Mouse (Mus musculus) liver, postnatal 0 days (tissue): ENCODE data around the gene Apoc2. TPM values are rescaled to one million over a fixed set of nuclear protein-coding genes. Genes with fewer than 3 reads are reported as not detected.

Experiments
- ATAC-seq: fragments of 200-750 bp; cut with Nextera tagmentation; 2 replicates; pipeline ENCODE4 v1.8.0; 2017; ENCODE audit warnings: mild to moderate bottlenecking, moderate library complexity
- DNase-seq: peaks from one replicate; pipeline ENCODE4 v3.0.0-alpha.2; 2016
- H3K27ac ChIP-seq: fragments of 300-500 bp; sonication (generic); 2 replicates; pipeline ENCODE4 v1.5.1; 2014; ENCODE audit warnings: antibody characterized with exemption, moderate library complexity, mild to moderate bottlenecking, low read depth
- H3K27me3 ChIP-seq: fragments of 300-500 bp; sonication (generic); 2 replicates; pipeline ENCODE4 v1.6.1; 2014; ENCODE audit warnings: low read length, control low read depth, mixed read lengths; ENCODE audit not compliant: insufficient read depth
- H3K36me3 ChIP-seq: fragments of 300-500 bp; sonication (generic); replicated peaks from 2 replicates; pipeline ENCODE4 v1.6.1; 2014; ENCODE audit warnings: mild to moderate bottlenecking, control low read depth, low read length, moderate library complexity, mixed read lengths; ENCODE audit not compliant: insufficient read depth
- H3K4me1 ChIP-seq: fragments of 300-500 bp; sonication (generic); 2 replicates; pipeline ENCODE4 v1.6.1; 2014; ENCODE audit warnings: antibody characterized with exemption, mild to moderate bottlenecking, control low read depth; ENCODE audit not compliant: insufficient read depth
- H3K4me2 ChIP-seq: fragments of 300-500 bp; sonication (generic); 2 replicates; pipeline ENCODE4 v1.6.1; 2014; ENCODE audit warnings: low read depth, mild to moderate bottlenecking, low read length, moderate library complexity, mixed read lengths
- H3K4me3 ChIP-seq: fragments of 300-500 bp; sonication (generic); 2 replicates; pipeline ENCODE4 v1.5.1; 2014; ENCODE audit warnings: low read depth, low read length
- H3K9ac ChIP-seq: fragments of 300-500 bp; sonication (generic); replicated peaks from 2 replicates; pipeline ENCODE4 v1.6.1; 2014; ENCODE audit warnings: mild to moderate bottlenecking, moderate library complexity
- H3K9me3 ChIP-seq: fragments of 300-500 bp; sonication (generic); 2 replicates; pipeline ENCODE4 v1.6.1; 2016; ENCODE audit warnings: mild to moderate bottlenecking, control low read depth, low read length, mixed read lengths
- CTCF ChIP-seq: sonication (generic); IDR thresholded peaks from 2 replicates; pipeline ENCODE4 v1.5.1; 2016; ENCODE audit warnings: antibody characterized with exemption, low read depth
- EP300 ChIP-seq: IDR thresholded peaks from 2 replicates; pipeline ENCODE4 v1.6.1; 2016; ENCODE audit warnings: antibody characterized with exemption, low read depth, mild to moderate bottlenecking
- WGBS: fragments of 180-500 bp; shearing (Covaris S2); extraction: QIAGEN DNeasy Blood & Tissue Kit; methylation state at CpG from one replicate; pipeline ENCODE4 v1.1.7; 2014; ENCODE audit not compliant: insufficient replicate concordance; 5-methylcytosine and 5-hydroxymethylcytosine counted together
- polyA plus RNA-seq: library from polyadenylated mRNA; unstranded; fragments of >200 nt; fragmentation: Nextera tagmentation; extraction: Ambion mirVana; gene quantifications from 2 replicates; pipeline ENCODE4 v1.2.1, GENCODE M21; 2015

The Apoc2 gene
- polyA plus RNA-seq, 1 experiment from 2014 or later: 3,070 TPM

DNA sequence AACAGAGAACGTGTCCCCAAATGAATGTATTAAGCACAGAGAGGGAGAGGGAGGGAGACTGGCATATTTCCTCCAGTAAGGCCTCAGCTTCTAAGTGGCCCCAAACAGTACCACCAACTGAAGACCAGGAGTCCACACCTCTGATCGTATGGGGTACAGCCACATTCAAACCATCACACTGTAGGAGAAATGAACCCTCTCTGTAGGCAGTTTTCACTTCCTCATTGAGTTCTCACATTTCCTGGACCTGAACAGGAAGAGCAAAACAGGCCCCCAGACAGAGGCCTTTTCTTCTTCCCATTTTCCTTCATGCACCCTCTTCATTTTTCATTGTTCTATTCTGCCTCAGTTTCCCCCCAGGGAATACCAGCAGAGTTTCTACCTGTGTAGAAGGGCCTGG is 10.3 kb downstream of the Apoc2 start:
- WGBS: 52% methylated on average over 2 of the region's 2 CpGs

DNA sequence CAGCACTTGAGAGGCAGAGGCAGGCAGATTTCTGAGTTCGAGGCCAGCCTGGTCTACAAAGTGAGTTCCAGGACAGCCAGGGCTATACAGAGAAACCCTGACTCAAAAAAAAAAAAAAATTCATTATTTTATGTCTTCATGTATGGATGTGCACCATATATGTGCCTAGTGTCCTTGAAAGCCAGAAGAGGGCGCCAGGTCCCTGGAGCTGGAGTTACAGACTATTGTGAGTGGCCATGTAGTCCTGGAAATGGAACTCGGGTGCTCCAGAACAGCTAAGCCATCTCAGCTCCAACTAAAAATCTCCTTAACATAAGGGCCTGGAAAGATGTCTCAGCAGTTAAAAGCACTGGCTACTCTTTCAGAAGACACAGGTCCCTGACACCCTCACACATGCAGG is 11.0 kb downstream of the Apoc2 start:
- DNase-seq: peak; percentile 48

More for the DNA sequence above, 10.3 kb downstream of the Apoc2 start:
- Histone ChIP-seq H3K4me3 (no peak overlapping the region), H3K4me2 (no peak overlapping the region), H3K4me1 (peaks cover 33% of the 10 kb centered on the region), H3K9ac (no peak overlapping the region), H3K9me3 (no peaks in the 10 kb centered on the region), H3K36me3 (0 out of 2 replicates have a peak, but pooled peaks cover 3% of the 10 kb centered on the region), H3K27me3 (no peaks in the 10 kb centered on the region), H3K27ac (peak overlapping the region; percentile 77)
- ATAC-seq: no peak
- TF ChIP-seq CTCF (no peak), EP300 (no peak)
- DNase-seq: no peak

DNA sequence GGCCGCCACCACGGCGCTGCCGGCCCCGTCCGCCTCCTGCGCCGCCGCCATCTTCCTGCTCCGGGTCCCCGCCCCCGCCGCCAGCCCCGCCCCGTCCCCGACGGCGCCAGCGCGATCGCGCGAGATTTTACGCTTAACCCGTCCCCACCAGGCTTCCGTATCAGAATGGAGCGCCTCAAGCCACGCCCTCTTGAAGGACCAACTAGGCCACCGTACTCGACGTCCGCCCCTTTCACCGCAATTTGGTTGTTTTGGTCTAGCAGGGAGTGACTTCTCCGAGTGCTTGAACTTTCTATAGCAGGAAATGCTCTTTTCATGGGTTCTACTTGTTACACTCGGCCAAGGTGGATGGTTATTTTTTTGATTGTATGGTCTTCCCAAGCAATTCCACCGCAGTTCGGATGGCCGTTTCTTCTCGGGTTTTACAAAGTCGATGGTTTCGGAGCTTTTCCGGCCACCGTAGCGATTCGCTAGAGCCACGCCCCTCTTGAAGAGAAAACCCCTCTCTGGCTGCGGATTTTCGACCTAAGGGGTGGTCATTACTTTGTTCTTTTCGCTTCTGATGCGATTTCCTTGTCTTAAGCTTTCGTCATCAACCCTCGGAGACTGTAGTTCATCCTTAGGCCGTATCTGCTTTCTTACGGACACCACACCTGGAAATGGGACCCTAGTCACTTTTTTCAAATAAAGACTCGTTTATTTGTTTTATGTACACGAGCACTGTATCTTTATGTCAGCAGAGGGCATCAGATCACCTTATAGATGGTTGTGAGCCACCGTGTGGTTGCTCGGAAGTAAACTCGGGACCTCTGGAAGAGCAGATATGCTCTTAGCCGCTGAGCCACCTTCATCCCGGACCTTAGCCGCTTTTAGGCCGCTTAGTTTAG is 12.5 kb downstream of the Apoc2 start, which contains the start of gene Clptm1:
TSS of gene Clptm1 (minus strand) at position 79 of the 887 bp plus-strand sequence.
- peak within 1 kb of the TSS; percentile 99 for H3K9ac ChIP-seq
- DNase-seq: peak; percentile 98
- peak within 1 kb of the TSS; percentile 97 for H3K27ac ChIP-seq
- ATAC-seq: peak; percentile 87
- H3K27me3 ChIP-seq: no peaks in the 10 kb centered on the region
- under 1% methylated on average over 57 of the region's 63 CpGs for WGBS
- H3K9me3 ChIP-seq: no peaks in the 10 kb centered on the region
- H3K4me2 ChIP-seq: peak within 1 kb of the TSS; percentile 91
- peaks cover 33% of the 10 kb centered on the region for H3K4me1 ChIP-seq
- H3K4me3 ChIP-seq: peak within 1 kb of the TSS; percentile 98
- peaks cover 11% of the 10 kb centered on the region; the same call in 1 of the 2 replicates for H3K36me3 ChIP-seq
- peak; percentile 62 for TF ChIP-seq CTCF
- peak; percentile 91 for TF ChIP-seq EP300

More for the DNA sequence above, 11.0 kb downstream of the Apoc2 start:
- no peak overlapping the region for H3K9ac ChIP-seq
- no peak overlapping the region for H3K4me3 ChIP-seq
- H3K27me3 ChIP-seq: no peaks in the 10 kb centered on the region
- peaks cover 33% of the 10 kb centered on the region for H3K4me1 ChIP-seq
- no peak overlapping the region for H3K4me2 ChIP-seq
- WGBS: 69% methylated on average over 3 of the region's 3 CpGs
- peaks cover 6% of the 10 kb centered on the region; the same call in 1 of the 2 replicates for H3K36me3 ChIP-seq
- peak overlapping the region; percentile 97 for H3K27ac ChIP-seq
- H3K9me3 ChIP-seq: no peaks in the 10 kb centered on the region
- ATAC-seq: no peak
- TF ChIP-seq EP300 (no peak), CTCF (peak; percentile 56)

GRCm38 (mm10) chr7:19664455-19664954 is 13.2 kb downstream of the Apoc2 start:
- TF ChIP-seq CTCF (no peak), EP300 (no peak)
- 0% methylated on average over 35 of the region's 37 CpGs for WGBS
- DNase-seq: no peak
- Histone ChIP-seq H3K27me3 (no peaks in the 10 kb centered on the region), H3K9me3 (no peaks in the 10 kb centered on the region), H3K4me3 (peak overlapping the region; percentile 98), H3K4me1 (peaks cover 33% of the 10 kb centered on the region), H3K4me2 (peak overlapping the region; percentile 91), H3K27ac (peak overlapping the region; percentile 97), H3K36me3 (peaks cover 16% of the 10 kb centered on the region), H3K9ac (peak overlapping the region; percentile 99)
- ATAC-seq: peak; percentile 24

- TF ChIP-seq EP300: no peak
- no peak for TF ChIP-seq CTCF
- peaks cover 28% of the 10 kb centered on the region for H3K4me1 ChIP-seq
- WGBS: 15% methylated on average over 8 of the region's 8 CpGs
- peak overlapping the region; percentile 98 for H3K4me3 ChIP-seq
- DNase-seq: no peak
- H3K9me3 ChIP-seq: no peaks in the 10 kb centered on the region
- no peaks in the 10 kb centered on the region for H3K27me3 ChIP-seq
- peak overlapping the region; percentile 91 for H3K4me2 ChIP-seq
- peak overlapping the region; percentile 99 for H3K9ac ChIP-seq
- no peak for ATAC-seq
- H3K36me3 ChIP-seq: peaks cover 17% of the 10 kb centered on the region
- H3K27ac ChIP-seq: no peak overlapping the region; the same call in 1 of the 2 replicates
Measured at GRCm38 (mm10) chr7:19663940-19664339, 13.8 kb downstream of the Apoc2 start.

GRCm38 (mm10) chr7:19652614-19653013 is 25.1 kb downstream of the Apoc2 start:
- H3K4me1 ChIP-seq: no peaks in the 10 kb centered on the region; the same call in 1 of the 2 replicates
- 89% methylated on average over 2 of the region's 2 CpGs for WGBS
- H3K4me2 ChIP-seq: no peak overlapping the region
- no peaks in the 10 kb centered on the region for H3K9me3 ChIP-seq
- H3K36me3 ChIP-seq: peaks cover 61% of the 10 kb centered on the region
- ATAC-seq (no peak), DNase-seq (no peak)
- no peaks in the 10 kb centered on the region for H3K27me3 ChIP-seq
- TF ChIP-seq CTCF: no peak
- TF ChIP-seq EP300: no peak
- no peak overlapping the region for H3K27ac ChIP-seq
- no peak overlapping the region for H3K4me3 ChIP-seq
- no peak overlapping the region for H3K9ac ChIP-seq
